Mouse (Mus musculus) lung, adult 2 months (tissue): Measurements from ENCODE around the gene Zfp825.

ENCODE experiments used
- CTCF ChIP-seq: fragments of 200-500 bp; IDR thresholded peaks from 2 replicates; pipeline ENCODE4 v1.5.1; 2011; ENCODE audit warnings: mild to moderate bottlenecking, low read length, control low read depth; ENCODE audit not compliant: insufficient read depth
- POLR2A ChIP-seq: fragments of 200-500 bp; IDR thresholded peaks from 2 replicates; pipeline ENCODE4 v1.6.1; 2011; ENCODE audit warnings: low read depth, mild to moderate bottlenecking, control low read depth, low read length, borderline replicate concordance; ENCODE audit errors: extremely low read depth

DNA sequence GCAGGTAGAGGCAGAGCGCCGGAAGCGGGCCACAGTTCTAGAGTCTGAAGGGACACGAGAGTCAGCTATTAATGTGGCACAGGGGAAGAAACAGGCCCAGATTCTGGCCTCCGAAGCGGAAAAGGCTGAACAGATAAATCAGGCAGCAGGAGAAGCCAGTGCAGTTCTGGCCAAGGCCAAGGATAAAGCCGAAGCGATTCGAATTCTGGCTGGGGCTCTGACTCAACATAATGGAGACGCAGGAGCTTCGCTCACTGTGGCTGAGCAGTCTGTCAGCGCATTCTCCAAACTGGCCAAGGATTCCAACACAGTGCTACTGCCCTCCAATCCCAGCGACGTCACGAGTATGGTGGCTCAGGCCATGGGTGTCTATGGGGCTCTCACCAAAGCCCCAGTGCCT, 40.3 kb upstream of the Zfp825 start:
- no peak for TF ChIP-seq POLR2A
- TF ChIP-seq CTCF, result no peak
